Mouse (Mus musculus): ENCODE data around the gene Lman2.

Lman2 gene

GRCm38 (mm10) chr13:55371007-55371681 lies 8.6 kb upstream of the Lman2 start:
- in situ Hi-C loops (cut with MboI, MseI) = no loop called here

GRCm38 (mm10) chr13:55370234-55370633 lies 7.7 kb upstream of the Lman2 start:
- in situ Hi-C loops (cut with MboI, MseI) = no loop called here

GRCm38 (mm10) chr13:55369531-55370114 lies 7.0 kb upstream of the Lman2 start, which contains the start of gene Rgs14:
Rgs14 (plus strand) TSS chr13:55369732.
- in situ Hi-C loops (cut with MboI, MseI) = no loop called here

GRCm38 (mm10) chr13:55368401-55368800 lies 5.8 kb upstream of the Lman2 start:
- in situ Hi-C loops (cut with MboI, MseI) = no loop called here

- in situ Hi-C loops (cut with MboI, MseI) = no loop called here
Measured at GRCm38 (mm10) chr13:55361974-55362452, 570 bp downstream of the Lman2 start.

GRCm38 (mm10) chr13:55361145-55361544 lies 1.4 kb downstream of the Lman2 start:
- in situ Hi-C loops (cut with MboI, MseI) = no loop called here

GRCm38 (mm10) chr13:55346745-55347144 lies 15.8 kb downstream of the Lman2 start:
- in situ Hi-C loops (cut with MboI, MseI) = no loop called here

- in situ Hi-C loops (cut with MboI, MseI) = no loop called here
Measured at GRCm38 (mm10) chr13:55344286-55344685, 18.3 kb downstream of the Lman2 start.

GRCm38 (mm10) chr13:55342469-55342868 lies 20.1 kb downstream of the Lman2 start:
- in situ Hi-C loops (cut with MboI, MseI) = no loop called here

- in situ Hi-C loops (cut with MboI, MseI) = no loop called here
Measured at GRCm38 (mm10) chr13:55339259-55339658, 23.3 kb downstream of the Lman2 start.

- in situ Hi-C loops (cut with MboI, MseI) = no loop called here
Measured at GRCm38 (mm10) chr13:55338131-55339054, 24.2 kb downstream of the Lman2 start.

GRCm38 (mm10) chr13:55337341-55337975 lies 25.1 kb downstream of the Lman2 start:
- in situ Hi-C loops (cut with MboI, MseI) = no loop called here

GRCm38 (mm10) chr13:55335701-55336100 lies 26.9 kb downstream of the Lman2 start:
- in situ Hi-C loops (cut with MboI, MseI) = no loop called here

GRCm38 (mm10) chr13:55332331-55332730 lies 30.3 kb downstream of the Lman2 start:
- in situ Hi-C loops (cut with MboI, MseI) = no loop called here

- in situ Hi-C loops (cut with MboI, MseI) = no loop called here
Measured at GRCm38 (mm10) chr13:55330567-55331400, 31.8 kb downstream of the Lman2 start.

- in situ Hi-C loops (cut with MboI, MseI) = no loop called here
Measured at GRCm38 (mm10) chr13:55329683-55330566, 32.7 kb downstream of the Lman2 start, which contains the start of gene Mxd3. Mxd3 (minus strand) TSS chr13:55329823.

GRCm38 (mm10) chr13:55329109-55329682 lies 33.4 kb downstream of the Lman2 start:
- in situ Hi-C loops (cut with MboI, MseI) = no loop called here

GRCm38 (mm10) chr13:55328641-55329040 lies 33.9 kb downstream of the Lman2 start:
- in situ Hi-C loops (cut with MboI, MseI) = no loop called here

GRCm38 (mm10) chr13:55328171-55328570 lies 34.4 kb downstream of the Lman2 start:
- in situ Hi-C loops (cut with MboI, MseI) = no loop called here
